Mouse (Mus musculus) adrenal gland, postnatal 14 days (tissue): ENCODE data around the gene Hdac9. TPM values are rescaled to one million over a fixed set of nuclear protein-coding genes. Genes with fewer than 3 reads are reported as not detected.

ENCODE experiments used
- DNase-seq: peaks from one replicate; pipeline ENCODE4 v3.0.0; 2021; ENCODE audit warnings: mixed read lengths
- total RNA-seq: library from RNA; stranded (reverse); gene quantifications from 2 replicates; pipeline ENCODE4 v1.2.3, GENCODE M21; 2021

Gene Hdac9
- total RNA-seq, 1 experiment from 2014 or later, result 1.6 TPM

- DNase-seq, result no peak
Measured at GRCm38 (mm10) chr12:34220051-34220926, 696.6 kb downstream of the Hdac9 start.

GRCm38 (mm10) chr12:34218561-34218960 is 698.3 kb downstream of the Hdac9 start:
- DNase-seq, result no peak

GRCm38 (mm10) chr12:34215023-34216020 is 701.6 kb downstream of the Hdac9 start:
- no peak for DNase-seq

DNA sequence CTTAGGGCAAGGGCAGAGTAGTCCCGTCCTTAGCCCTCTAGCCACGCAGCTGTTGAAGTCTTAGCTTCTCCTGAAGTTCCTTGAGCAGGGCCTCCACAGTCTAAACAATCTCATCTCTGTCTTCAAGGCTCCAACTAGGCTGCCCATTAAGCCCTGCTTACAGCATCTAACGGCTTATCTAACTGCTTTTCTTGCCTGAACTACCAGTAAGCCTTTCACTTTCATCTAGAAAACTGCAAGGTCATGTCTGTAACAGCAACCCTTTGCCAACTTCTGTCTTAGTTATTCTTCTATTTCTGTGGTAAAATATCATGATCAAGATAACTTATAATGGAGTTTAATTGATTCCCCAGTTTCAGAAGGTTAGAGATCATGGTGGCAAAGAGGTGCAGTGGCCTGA is 704.7 kb downstream of the Hdac9 start:
- DNase-seq, result no peak

DNA sequence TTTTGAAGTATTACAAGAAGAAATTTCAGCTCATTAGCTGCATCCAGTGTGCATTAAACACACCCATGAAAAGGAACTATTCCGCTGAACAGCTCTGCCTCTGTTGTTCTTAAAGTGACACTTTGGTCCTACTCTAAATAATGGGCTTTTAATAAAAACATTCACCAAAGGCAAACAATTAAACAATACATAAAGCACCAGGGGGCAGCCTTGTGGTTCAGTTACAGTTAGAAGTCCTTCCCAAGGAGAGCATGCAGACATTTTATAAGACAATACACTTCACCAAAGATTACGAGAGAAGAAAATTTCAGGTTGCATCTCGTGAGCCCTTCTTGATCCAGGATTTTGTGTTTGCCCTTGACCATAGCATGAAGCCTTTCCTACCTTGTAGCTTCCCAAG is 715.4 kb downstream of the Hdac9 start:
- no peak for DNase-seq

GRCm38 (mm10) chr12:34200030-34200446 is 716.9 kb downstream of the Hdac9 start:
- no peak for DNase-seq

DNA sequence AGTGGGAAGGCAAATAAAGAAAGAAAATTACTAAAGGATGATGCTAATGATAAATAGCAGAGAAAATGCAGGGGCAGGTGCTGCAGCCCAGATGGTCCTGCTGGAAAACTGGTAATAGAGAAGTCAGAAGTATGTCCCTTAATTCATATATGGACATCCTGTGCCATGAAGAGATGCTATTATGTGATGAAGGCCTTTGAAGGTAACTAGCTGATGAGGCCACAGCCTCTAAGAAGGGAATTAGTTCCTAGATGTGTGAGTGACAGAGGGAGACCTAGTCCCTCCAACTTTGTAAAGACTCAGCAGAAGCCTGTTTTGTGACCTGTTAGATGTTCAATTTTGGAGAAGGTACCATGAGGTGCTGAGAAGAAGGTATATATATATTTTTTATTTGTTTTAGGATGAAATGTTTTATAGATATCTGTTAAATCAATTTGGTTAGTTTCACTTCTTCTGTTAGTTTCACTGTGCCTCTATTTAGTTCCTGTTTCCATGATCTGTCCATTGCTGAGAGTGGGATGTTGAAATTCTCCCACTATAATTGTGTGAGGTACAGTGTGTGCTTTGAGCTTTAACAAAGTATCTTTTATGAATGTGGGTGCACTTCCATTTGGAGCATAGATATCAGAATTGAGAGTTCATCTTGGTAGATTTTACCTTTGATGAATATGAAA is 721.6 kb downstream of the Hdac9 start:
- no peak for DNase-seq

DNA sequence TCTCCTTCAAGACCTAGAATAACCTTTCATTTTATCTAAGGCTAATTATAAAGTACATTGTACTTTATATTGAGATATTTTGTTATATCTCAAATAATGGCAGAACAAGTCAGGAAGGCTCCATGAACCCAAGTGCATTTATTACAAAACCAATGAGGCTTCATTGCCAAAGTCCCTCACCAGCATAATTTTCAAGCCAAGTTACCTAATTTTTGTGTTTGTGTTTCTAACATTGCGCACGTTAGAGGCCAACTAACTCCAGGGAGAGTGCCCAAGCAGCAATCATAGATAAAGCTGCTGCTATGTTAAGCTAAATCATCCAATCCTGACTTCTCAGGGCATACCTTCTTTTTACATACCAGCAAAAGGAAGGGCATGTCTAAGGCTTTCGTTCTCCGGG is 722.8 kb downstream of the Hdac9 start:
- peak; percentile 6 for DNase-seq

GRCm38 (mm10) chr12:34191246-34191645 is 725.6 kb downstream of the Hdac9 start:
- no peak for DNase-seq

DNA sequence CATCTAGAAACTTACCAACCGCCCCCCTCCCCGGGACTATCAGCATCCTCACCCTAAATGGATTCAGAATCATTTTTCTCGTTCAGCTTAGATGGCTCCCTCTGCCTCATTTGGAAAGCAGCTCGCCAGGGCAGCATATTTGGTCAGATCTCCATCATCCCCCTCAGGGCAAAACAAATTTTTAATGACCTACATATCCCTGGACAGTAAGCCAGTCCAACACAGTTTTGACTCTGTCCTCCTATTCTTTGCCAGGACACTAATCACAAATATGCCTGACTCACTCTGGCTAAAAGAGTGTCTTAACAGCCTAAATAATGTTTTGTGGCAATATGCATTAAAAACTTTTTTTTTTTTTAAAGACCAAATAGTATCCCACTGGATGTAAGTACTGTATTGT is 738.0 kb downstream of the Hdac9 start:
- DNase-seq, result no peak

DNA sequence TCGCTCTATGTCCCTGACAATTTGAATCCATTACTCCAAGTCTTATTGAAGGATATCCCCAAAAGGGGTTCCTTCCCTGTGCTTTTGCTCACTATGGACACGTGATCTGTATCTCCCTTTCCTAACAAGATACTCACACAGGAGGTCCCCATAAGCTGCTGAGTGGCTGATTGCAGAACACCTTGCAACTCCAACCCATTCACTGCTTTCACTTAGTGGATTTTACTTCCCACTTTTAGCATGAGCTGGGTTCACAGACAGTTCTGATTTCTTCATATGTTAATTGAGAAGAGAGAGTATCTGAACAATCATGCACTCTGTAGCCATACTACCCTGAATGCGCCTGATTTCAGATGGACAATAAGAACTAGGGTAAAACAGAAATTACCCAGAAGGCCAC is 740.1 kb downstream of the Hdac9 start:
- no peak for DNase-seq

DNA sequence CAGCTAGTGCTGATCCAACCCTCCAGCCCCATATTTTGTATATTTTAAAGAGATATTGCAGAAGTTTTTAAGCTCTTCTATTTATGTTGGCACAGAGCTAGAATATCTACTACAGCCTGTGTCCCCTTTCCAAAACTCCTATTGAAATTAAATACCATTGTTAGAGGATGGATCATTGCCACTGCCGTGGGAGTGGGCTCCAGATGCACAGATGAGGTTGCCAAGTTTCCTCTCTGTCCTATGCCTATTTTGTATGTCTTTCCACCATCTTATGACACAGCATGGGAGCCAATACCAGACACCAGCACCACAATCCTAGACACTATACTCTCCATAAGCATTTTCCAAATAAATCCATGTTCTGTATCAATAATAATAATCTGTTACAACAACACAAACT is 743.9 kb downstream of the Hdac9 start:
- DNase-seq, result no peak

GRCm38 (mm10) chr12:34170601-34171000 is 746.3 kb downstream of the Hdac9 start:
- DNase-seq, result no peak

- no peak for DNase-seq
Measured at GRCm38 (mm10) chr12:34165674-34166073, 751.2 kb downstream of the Hdac9 start.

- no peak for DNase-seq
Measured at GRCm38 (mm10) chr12:34156301-34156700, 760.6 kb downstream of the Hdac9 start.

DNA sequence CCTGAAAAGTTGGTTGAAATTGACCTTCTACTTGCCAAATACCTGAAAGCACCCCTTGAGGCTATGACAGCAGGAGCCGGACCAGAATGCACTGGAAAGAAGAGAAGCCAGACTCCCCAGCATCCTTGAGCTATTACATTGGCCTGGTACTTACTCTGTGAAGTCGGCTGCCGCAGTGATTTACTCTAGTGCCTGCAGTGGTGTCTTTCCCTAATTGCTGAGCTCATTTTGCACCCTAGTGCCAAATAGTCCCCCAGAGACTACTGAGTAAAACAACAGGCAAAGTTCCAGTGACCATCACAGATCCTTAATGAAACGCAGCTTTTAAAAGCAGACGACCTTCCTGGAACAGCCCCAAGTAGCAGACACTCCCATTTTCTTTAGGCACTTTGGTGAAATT is 761.2 kb downstream of the Hdac9 start:
- no peak for DNase-seq

DNA sequence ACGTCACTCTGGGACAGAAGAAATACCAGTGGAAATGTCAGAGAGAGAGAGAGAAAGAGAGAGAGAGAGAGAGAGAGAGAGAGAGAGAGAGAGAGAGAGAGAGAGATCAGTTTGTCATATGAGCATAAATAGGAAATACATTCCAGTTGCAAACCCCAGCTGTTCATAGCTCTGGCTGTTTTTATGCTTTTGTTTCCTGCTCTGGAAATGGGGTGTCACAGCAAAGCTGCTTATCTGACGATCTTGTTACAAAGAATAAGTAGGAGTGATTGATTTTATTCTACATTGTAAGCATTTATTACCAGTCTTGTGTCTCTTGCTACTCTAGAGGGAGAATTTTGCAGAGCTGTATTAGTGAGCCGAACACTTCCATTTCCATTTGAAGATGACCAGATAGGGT is 762.1 kb downstream of the Hdac9 start:
- DNase-seq, result no peak

DNA sequence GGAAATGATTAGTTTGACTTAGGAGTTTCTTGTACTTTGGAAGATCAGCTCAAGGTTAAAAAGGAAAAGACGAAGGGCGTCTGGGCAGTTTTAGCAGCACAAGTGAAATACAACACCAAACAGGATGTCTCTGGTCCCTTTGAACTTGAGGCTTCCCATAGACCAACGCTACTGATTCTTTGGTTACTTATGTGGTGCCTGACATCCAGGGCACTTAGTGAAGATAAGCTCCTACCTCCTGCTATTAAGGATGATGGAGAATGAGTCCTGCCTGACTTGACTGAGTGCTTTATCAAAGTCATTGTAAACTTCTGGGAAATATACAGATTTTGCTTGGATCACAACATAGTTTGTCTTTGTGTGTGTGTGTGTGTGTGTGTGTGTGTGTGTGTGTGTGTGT is 765.6 kb downstream of the Hdac9 start:
- no peak for DNase-seq

DNA sequence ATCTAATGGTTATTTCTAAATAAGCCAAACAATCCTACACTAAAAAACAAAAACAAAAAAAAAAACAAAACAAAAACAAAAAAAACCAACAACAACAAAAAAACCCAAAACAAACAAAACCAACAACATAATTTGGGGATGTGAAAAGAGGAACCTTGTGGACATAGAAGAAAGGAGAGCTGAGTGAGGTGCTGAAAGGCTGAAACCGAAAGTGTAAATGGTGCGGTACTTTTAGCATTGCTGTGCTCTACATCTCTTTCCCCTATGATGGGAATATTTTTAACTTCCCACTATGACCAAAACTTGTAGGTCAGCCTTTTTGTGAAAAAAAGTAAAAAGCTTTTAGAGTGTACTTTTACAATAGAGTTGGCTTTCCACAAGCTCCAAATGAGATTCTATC is 774.2 kb downstream of the Hdac9 start:
- DNase-seq, result no peak

DNA sequence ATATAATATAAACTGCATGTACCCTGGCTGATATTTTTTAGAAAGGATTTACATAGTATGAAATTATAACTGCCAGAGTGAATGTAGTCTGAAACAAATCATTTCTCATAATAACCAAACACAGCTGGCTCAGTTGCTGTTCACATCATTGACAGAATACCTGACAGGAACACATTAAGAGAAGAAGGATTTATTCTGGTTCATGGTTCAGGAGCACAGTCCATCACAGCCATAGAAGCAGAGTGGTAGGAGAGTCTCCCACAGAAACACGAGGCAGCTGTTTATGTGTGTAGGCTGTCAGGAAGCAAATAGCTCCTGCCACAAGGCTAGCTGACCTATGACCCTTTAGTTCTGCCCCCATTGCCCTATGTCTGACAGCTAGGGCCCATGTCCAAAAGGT is 803.6 kb downstream of the Hdac9 start:
- DNase-seq, result no peak

- no peak for DNase-seq
Measured at GRCm38 (mm10) chr12:34092953-34093352, 823.9 kb downstream of the Hdac9 start.

GRCm38 (mm10) chr12:34091851-34092250 is 825.0 kb downstream of the Hdac9 start:
- no peak for DNase-seq
